Mouse (Mus musculus): ENCODE results near the gene Ogfod3. TPM values are rescaled to one million over a fixed set of nuclear protein-coding genes. Genes with fewer than 3 reads are reported as not detected.

The Ogfod3 gene
- total RNA-seq, 2 experiments from 2014 or later = 7.9 to 8.0 TPM

DNA sequence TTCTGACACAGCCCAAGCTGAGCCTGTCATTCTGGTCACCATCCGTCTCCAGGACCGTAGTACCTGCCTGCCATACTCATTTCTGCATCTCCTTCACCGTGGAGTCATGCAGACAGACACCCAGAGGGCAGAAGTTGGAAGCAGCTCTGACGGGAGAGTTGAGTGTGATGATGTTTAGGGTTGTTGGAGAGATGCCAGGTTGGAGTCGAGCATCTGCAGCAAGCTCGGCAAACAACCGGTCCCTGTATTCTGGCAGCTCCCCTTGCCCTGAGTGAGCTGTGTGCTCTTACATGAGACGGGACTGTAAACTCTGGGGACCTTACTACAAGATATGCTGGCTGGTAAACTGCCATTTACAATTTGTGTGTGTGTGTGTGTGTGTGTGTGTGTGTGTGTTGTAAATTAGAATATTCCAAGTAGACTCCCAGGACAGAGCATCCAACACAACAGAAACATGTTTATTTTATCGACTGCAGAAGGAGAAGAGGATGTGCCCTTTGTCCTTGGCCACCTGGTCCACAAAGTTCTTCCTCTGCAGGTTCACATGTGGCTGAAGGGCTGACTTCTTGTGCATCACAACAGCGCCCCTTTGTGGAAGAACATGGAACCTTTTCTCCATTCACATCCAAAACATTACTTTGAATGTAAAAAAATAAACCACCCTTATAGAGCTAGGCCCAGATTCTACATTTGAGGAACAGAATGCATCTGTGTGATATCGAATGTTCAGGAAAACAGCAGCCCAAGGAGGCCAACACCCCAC is 2.9 kb downstream of the Ogfod3 start:
- intact Hi-C loops (cut with DNase I) = loop anchor here (5.0 kb wide), 1 partner anchor 184 kb away; no protein-coding TSS in a partner anchor
- peak in 1 of 2 experiments; percentile 33 for DNase-seq (ENCODE audit: low spot score in 2 of 2)

DNA sequence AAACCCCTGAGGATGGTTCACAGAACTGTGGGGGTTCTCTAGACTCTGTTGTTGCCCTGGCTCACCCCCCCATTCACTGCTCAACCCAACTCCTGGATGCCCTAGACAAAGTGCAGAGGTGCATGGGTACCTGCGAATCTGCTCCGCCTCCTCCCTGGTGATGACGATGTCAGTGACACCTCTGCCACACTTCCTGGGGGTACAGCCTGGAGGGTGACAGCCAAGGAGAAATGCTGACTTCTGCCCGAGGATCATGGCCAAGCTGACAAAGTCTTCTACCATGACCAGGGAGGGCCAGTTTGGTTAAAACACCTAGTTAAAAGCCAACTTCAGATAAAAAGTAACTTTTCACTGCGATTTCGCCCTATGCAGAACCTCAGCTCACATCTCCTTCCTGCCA is 3.7 kb downstream of the Ogfod3 start:
- intact Hi-C loops (cut with DNase I) = loop anchor here (5.0 kb wide), 1 partner anchor 183 kb away; no protein-coding TSS in a partner anchor
- DNase-seq (ENCODE audit: low spot score in 2 of 2) = no peak

DNA sequence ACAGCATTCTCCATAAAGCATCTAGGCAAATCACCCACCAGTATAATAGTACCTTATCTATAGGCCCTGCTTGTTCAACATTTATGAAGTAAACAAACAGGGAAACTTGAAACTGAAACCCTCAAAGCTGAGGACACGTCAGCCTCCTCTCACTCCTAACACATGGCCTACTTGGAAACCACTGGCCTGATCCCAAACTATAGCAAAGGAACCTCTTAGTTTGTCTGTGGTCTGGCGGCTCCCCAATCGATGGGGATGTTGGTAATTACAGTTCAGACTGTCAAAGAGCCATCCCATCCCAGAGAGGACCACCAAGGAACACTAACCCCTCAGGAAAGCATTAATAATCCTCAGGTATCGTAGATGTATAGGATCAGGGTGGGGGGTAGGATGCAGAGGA is 4.7 kb downstream of the Ogfod3 start:
- no peak for DNase-seq (ENCODE audit: low spot score in 2 of 2)
- intact Hi-C loops (cut with DNase I) = loop anchor here (5.0 kb wide), 1 partner anchor 183 kb away; no protein-coding TSS in a partner anchor

GRCm38 (mm10) chr11:121198622-121199021 is 5.9 kb downstream of the Ogfod3 start:
- intact Hi-C loops (cut with DNase I) = no loop called here

GRCm38 (mm10) chr11:121193415-121193814 is 11.1 kb downstream of the Ogfod3 start:
- intact Hi-C loops (cut with DNase I) = no loop called here
- peak in 1 of 2 experiments; percentile 18 for DNase-seq (ENCODE audit: low spot score in 2 of 2)

More at GRCm38 (mm10) chr11:121198622-121199021, 5.9 kb downstream of the Ogfod3 start:
- DNase-seq (ENCODE audit: low spot score in 2 of 2) = no peak

GRCm38 (mm10) chr11:121192742-121193141 is 11.8 kb downstream of the Ogfod3 start:
- intact Hi-C loops (cut with DNase I) = no loop called here
- no peak for DNase-seq (ENCODE audit: low spot score in 2 of 2)

- intact Hi-C loops (cut with DNase I) = no loop called here
- no peak for DNase-seq (ENCODE audit: low spot score in 2 of 2)
Observed at GRCm38 (mm10) chr11:121189681-121190080, 14.8 kb downstream of the Ogfod3 start.

DNA sequence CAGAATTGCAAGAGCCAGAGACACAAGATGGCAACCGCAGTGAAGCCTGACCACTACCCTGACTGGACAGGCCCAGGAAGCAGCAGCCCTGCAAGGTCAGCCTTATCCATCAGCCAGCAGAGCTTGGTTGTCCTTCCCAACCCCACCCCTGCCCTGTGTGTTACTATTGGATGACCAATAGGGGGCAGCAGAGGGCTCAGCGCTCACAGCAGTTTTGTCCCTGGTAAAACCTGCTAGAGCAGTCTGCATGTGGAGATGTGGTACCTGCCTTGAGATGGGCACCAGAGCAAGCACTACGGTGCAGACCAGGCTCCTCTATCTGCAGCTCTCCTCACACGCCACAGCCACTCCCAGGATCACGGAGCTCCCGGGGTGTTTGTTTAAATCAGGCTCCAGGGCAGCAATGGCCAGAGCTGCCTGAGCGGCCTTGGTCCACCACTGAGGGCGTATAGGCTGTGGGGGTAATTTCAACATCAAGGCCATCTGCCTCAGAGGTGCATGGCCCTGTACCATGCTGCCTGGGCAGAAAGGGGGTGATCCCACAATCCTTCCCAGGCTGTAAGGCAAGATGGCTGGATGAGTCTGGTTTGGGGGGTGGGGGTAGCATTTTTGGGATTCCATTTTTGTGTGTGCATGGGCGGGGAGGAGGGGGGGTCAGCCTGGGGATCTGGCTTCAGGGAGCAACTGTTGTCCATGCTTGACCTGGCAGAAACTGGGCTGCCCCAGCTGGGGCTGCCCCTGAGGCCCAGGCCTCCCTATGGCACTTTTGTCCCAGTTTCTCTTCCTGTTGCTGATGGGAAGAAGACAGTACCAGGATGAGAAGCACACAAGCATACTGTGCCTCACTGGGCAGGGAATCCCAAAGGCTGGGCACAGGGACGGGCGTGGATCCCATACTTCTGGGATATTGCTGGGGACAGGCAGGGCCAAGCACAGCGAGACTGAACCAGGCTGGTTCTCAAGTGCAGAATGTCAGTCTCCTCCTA is 27.9 kb downstream of the Ogfod3 start:
- intact Hi-C loops (cut with DNase I) = no loop called here

DNA sequence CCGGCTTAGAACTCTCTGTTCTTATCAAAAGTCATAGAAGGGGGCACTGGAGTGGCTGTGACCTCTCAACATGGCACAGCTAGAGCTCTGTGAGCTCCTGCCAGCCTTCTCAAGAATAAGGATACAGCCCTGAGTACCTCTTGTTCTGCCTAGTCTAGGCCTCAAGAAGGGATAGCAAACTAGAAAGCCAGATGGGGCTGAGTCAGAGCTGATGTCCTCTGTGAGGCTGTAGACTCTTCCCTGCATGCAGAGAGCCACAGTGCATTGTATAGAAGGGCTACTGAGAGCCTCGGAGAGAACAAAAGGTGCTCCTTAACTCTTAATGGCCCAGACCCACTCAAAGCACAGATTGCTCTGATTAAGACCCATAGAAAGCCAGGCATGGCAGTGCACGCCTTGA is 30.3 kb downstream of the Ogfod3 start:
- intact Hi-C loops (cut with DNase I) = no loop called here
- DNase-seq (ENCODE audit: low spot score in 2 of 2) = no peak

More for the DNA sequence above, 27.9 kb downstream of the Ogfod3 start:
- no peak for DNase-seq (ENCODE audit: low spot score in 2 of 2)

GRCm38 (mm10) chr11:121173203-121173602 is 31.3 kb downstream of the Ogfod3 start:
- intact Hi-C loops (cut with DNase I) = no loop called here
- DNase-seq (ENCODE audit: low spot score in 2 of 2) = no peak

DNA sequence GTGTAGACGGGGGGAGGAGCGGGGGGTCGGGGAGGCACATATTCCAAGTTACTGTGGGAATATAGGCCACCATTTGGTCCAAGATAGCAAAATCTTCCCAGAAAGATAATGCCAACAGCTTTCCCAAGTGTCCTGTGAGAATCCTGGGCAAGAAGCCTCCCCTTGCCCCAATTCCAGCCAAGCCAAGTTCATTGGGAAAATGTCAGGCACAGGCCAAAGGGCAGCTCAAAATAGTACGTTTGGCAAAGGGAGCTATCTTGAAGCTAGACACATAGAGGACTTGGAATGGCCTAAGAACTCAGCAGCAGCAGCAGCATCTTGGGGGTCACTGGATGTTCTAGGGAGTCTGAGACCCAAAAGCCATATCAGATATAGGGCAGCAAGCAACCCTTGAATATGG is 40.8 kb downstream of the Ogfod3 start:
- no peak for DNase-seq (ENCODE audit: low spot score in 2 of 2)
- intact Hi-C loops (cut with DNase I) = no loop called here

DNA sequence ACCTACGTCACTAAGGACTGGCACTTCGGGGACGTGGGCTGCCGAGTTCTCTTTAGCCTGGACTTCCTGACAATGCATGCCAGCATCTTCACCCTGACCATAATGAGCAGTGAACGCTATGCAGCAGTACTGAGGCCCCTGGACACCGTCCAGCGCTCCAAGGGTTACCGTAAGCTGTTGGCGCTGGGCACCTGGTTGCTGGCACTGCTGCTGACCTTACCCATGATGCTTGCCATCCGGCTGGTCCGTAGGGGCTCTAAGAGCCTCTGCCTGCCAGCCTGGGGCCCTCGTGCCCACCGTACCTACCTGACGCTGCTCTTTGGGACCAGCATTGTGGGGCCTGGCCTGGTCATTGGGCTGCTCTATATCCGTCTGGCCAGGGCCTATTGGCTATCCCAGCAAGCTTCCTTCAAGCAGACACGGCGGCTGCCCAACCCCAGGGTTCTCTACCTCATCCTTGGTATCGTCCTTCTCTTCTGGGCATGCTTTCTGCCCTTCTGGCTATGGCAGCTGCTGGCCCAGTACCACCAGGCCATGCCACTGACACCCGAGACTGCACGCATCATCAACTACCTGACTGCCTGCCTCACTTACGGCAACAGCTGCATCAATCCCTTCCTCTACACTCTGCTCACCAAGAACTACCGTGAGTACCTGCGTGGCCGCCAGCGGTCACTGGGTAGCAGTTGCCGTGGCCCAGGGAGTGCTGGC is 43.7 kb downstream of the Ogfod3 start:
- intact Hi-C loops (cut with DNase I) = no loop called here
- DNase-seq (ENCODE audit: low spot score in 2 of 2) = no peak

- intact Hi-C loops (cut with DNase I) = no loop called here
- DNase-seq (ENCODE audit: low spot score in 2 of 2) = no peak
Observed at GRCm38 (mm10) chr11:121159971-121160370, 44.5 kb downstream of the Ogfod3 start, which contains the start of gene Uts2r. Uts2r (plus strand) TSS chr11:121160271.

DNA sequence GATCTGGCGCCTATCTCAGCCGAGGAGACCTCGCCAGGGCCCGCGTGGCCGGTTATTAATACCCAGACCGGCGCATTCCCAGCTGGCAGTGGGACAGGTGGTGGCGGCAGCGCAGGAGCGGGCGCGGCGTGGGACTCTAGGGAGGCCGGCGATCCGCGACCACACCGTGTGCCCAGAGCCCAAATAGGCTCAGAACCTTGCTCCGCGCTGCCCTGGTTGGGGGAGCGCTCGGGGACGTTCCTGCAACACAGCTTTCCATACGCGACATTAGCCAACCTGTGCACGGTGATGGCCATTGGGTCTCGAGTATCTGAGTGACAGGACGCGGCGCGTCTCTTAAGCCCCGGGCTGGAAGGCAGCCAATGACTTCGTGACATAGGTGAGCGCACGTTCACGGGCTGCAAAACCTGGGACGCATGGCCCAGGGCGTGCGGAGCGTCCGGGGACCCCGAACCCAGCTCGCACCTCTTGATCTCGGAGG is 48.1 kb downstream of the Ogfod3 start:
- DNase-seq (ENCODE audit: low spot score in 2 of 2) = no peak
- intact Hi-C loops (cut with DNase I) = no loop called here

DNA sequence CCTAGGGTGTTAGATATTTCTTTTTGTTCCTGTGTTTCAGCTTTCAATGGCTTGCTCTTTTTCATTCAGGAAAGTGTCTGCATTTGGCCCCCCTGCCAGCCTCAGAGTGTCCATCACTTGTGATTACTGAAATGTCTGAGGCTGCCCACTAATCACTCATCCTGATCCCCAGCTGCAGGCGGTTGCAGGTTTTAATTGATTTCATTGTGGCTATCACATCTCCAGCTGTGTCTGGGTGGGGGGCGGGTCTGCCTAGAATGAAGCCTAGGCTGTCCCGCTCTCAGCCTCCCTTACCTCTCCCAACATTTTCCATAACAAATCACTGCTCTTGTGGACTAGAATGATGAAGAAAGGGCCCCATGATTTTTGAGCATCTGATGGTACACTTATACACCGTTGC is 50.3 kb downstream of the Ogfod3 start:
- intact Hi-C loops (cut with DNase I) = no loop called here
- DNase-seq (ENCODE audit: low spot score in 2 of 2) = no peak

DNA sequence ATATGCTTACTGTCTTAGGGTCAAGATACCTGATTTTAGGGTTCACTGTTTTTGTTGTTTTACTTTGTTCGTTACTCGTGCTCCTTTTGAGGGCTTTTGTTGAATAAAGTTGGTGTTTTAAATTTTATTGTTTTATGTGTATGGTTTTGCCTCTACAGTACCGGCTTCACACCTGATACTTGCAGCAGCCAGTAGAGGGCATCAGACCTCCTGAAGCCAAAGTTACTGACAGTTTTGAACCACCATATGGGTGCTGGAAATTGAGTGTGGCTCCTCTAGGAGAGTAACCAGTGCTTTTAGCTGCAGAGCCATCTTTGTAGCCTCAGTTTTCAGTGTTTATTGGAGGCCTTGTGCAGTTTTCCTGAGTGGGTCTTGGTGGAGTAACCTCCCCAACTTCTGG is 56.3 kb downstream of the Ogfod3 start:
- no peak for DNase-seq (ENCODE audit: low spot score in 2 of 2)
- intact Hi-C loops (cut with DNase I) = no loop called here

GRCm38 (mm10) chr11:121145865-121146264 is 58.6 kb downstream of the Ogfod3 start, which contains the start of gene Tex19.1:
Tex19.1 (plus strand) TSS chr11:121146143.
- intact Hi-C loops (cut with DNase I) = no loop called here
- no peak for DNase-seq (ENCODE audit: low spot score in 2 of 2)

GRCm38 (mm10) chr11:121143325-121144015 is 61.0 kb downstream of the Ogfod3 start:
- intact Hi-C loops (cut with DNase I) = no loop called here
- no peak for DNase-seq (ENCODE audit: low spot score in 2 of 2)

- DNase-seq (ENCODE audit: low spot score in 2 of 2) = no peak
- intact Hi-C loops (cut with DNase I) = no loop called here
Observed at GRCm38 (mm10) chr11:121138732-121139131, 65.8 kb downstream of the Ogfod3 start.
